Comparison of ENCODE assay signal across 30 mouse cellular contexts in genomic region chr1:72798441-72798840, GRCm38 (mm10). TPM values are rescaled to one million over a fixed set of nuclear protein-coding genes. Genes with fewer than 3 reads are reported as not detected.
"Had no signal": no experiment of that assay in that cellular context is flagged by ENCODE, and none has a peak within 500 bp of the region (broad histone marks: within the 10 kb centered on the region; RNA-seq: fewer than 3 reads in every experiment).

No protein-coding gene starts in this region.

- H3K27me3 ChIP-seq: heart, embryonic 12.5 days; hindbrain, embryonic 12.5 days; intestine, embryonic 15.5 days; kidney, embryonic 15.5 days; limb, embryonic 13.5 days; limb, embryonic 15.5 days; liver, embryonic 13.5 days; liver, embryonic 15.5 days had no signal

- DNase-seq: gastrocnemius, postnatal 14 days; gastrocnemius, postnatal 36 days; heart, adult 18-20 months; heart, postnatal 10 days; heart, postnatal 4 days; kidney, adult 2 months; kidney, adult 9 months; kidney, postnatal 14 days; kidney, postnatal 36 days; layer of hippocampus, adult 9-11 months; layer of hippocampus, postnatal 36 days; left cerebral cortex, postnatal 4 days; liver, embryonic 13.5 days; liver, postnatal 0 days had no signal

- H3K9me3 ChIP-seq: heart, embryonic 10.5 days; heart, embryonic 12.5 days; hindbrain, embryonic 12.5 days; intestine, embryonic 15.5 days; kidney, embryonic 15.5 days; limb, embryonic 13.5 days; limb, embryonic 15.5 days; liver, embryonic 13.5 days; liver, embryonic 15.5 days had no signal

- H3K4me2 ChIP-seq: heart, embryonic 12.5 days; hindbrain, embryonic 12.5 days; hindbrain, embryonic 14.5 days; intestine, embryonic 15.5 days; kidney, embryonic 15.5 days; limb, embryonic 13.5 days; limb, embryonic 15.5 days; liver, embryonic 13.5 days; liver, embryonic 15.5 days had no signal

- H3K4me3 ChIP-seq: heart, embryonic 10.5 days; heart, embryonic 12.5 days; hindbrain, embryonic 10.5 days; hindbrain, embryonic 12.5 days; intestine, embryonic 15.5 days; kidney, embryonic 15.5 days; limb, embryonic 13.5 days; limb, embryonic 15.5 days; liver, embryonic 13.5 days; liver, embryonic 15.5 days had no signal

- H3K4me1 ChIP-seq: heart, embryonic 10.5 days; heart, embryonic 12.5 days; hindbrain, embryonic 10.5 days; hindbrain, embryonic 12.5 days; intestine, embryonic 15.5 days; kidney, embryonic 15.5 days; limb, embryonic 13.5 days; limb, embryonic 15.5 days; liver, embryonic 13.5 days; liver, embryonic 15.5 days had no signal

- H3K36me3 ChIP-seq: heart, embryonic 10.5 days; heart, embryonic 12.5 days; hindbrain, embryonic 10.5 days; hindbrain, embryonic 12.5 days; intestine, embryonic 15.5 days; kidney, embryonic 15.5 days; limb, embryonic 13.5 days; limb, embryonic 15.5 days; liver, embryonic 13.5 days; liver, embryonic 15.5 days had no signal

- H3K9ac ChIP-seq: heart, embryonic 12.5 days; hindbrain, embryonic 12.5 days; hindbrain, embryonic 14.5 days; intestine, embryonic 15.5 days; kidney, embryonic 15.5 days; limb, embryonic 13.5 days; limb, embryonic 15.5 days; liver, embryonic 13.5 days; liver, embryonic 15.5 days; liver, postnatal 0 days had no signal

- H3K27ac ChIP-seq: heart, embryonic 10.5 days; hindbrain, embryonic 10.5 days; hindbrain, embryonic 12.5 days; hindbrain, embryonic 14.5 days; intestine, embryonic 15.5 days; kidney, embryonic 15.5 days; kidney, postnatal 0 days; limb, embryonic 13.5 days; limb, embryonic 15.5 days; liver, embryonic 13.5 days; liver, embryonic 15.5 days had no signal

- ATAC-seq: hindbrain, embryonic 16.5 days; inflammation-experienced regulatory T-cells, adult 6 months; intestine, embryonic 15.5 days; intestine, postnatal 0 days; liver, postnatal 0 days had no signal

RNA-seq across cellular contexts. Expression of gene Igfbp2, which starts 25.9 kb away (rescaled TPM):
- total RNA-seq: granulocyte monocyte progenitor cell, adult 5-6 weeks; heart, postnatal 25 days had no signal
- polyA plus RNA-seq: inflammation-experienced regulatory T-cells, adult 6 months had no signal
